Mouse (Mus musculus) liver, embryonic 18 days (tissue): ENCODE data around the gene Mrpl34. TPM values are rescaled to one million over a fixed set of nuclear protein-coding genes. Genes with fewer than 3 reads are reported as not detected.

Experiments used
- polyA plus RNA-seq: library from polyadenylated mRNA; depleted of rRNA; stranded (reverse); fragments of >200 nt; gene quantifications from 2 replicates; pipeline ENCODE4 v1.2.3, GENCODE M21; 2012; rRNA removed

Mrpl34 gene
- polyA plus RNA-seq: 40.1 and 49.6 TPM in 2 replicates

GRCm38 (mm10) chr8:71464513-71465500, at the start of gene Mrpl34:
Mrpl34 (plus strand) TSS chr8:71464959.

GRCm38 (mm10) chr8:71463188-71464033, 1.3 kb upstream of the Mrpl34 start, which contains the start of gene Abhd8:
Abhd8 (minus strand) TSS chr8:71463655.

GRCm38 (mm10) chr8:71468916-71469315, 4.2 kb downstream of the Mrpl34 start, which contains the start of gene Dda1:
Dda1 (plus strand) TSS chr8:71469199.

GRCm38 (mm10) chr8:71485142-71486135, 20.7 kb downstream of the Mrpl34 start, which contains the start of gene Ano8:
Ano8 (minus strand) TSS chr8:71485963.

GRCm38 (mm10) chr8:71487691-71488445, 23.1 kb downstream of the Mrpl34 start, which contains the start of gene Gtpbp3:
Gtpbp3 (plus strand) TSS chr8:71488103.

GRCm38 (mm10) chr8:71511644-71512043, 46.9 kb downstream of the Mrpl34 start, which contains the start of gene Plvap:
Plvap (minus strand) TSS chr8:71511752.

Other genes starting within 250 kb of the Mrpl34 start
- gene Myo9b, start 192.2 kb upstream of the Mrpl34 start, polyA plus RNA-seq: 5.8 and 6.5 TPM in 2 replicates
- gene Haus8, start 192.0 kb upstream of the Mrpl34 start, polyA plus RNA-seq: 11.7 and 13.0 TPM in 2 replicates
- gene Use1, start 98.1 kb upstream of the Mrpl34 start, polyA plus RNA-seq: 58.7 and 64.8 TPM in 2 replicates
- 3.7 and 3.9 TPM in 2 replicates for gene Ocel1, start 93.7 kb upstream of the Mrpl34 start, polyA plus RNA-seq
- 41.6 and 43.5 TPM in 2 replicates for gene Nr2f6, start 83.0 kb upstream of the Mrpl34 start, polyA plus RNA-seq
- 7.7 and 10.4 TPM in 2 replicates for gene Ushbp1, start 69.2 kb upstream of the Mrpl34 start, polyA plus RNA-seq
- gene Babam1, start 68.1 kb upstream of the Mrpl34 start, polyA plus RNA-seq: 52.9 and 54.8 TPM in 2 replicates
- gene Ankle1, start 58.9 kb upstream of the Mrpl34 start, polyA plus RNA-seq: 20.7 and 26.6 TPM in 2 replicates
- gene Abhd8, start 1.3 kb upstream of the Mrpl34 start, polyA plus RNA-seq: 5.5 and 5.9 TPM in 2 replicates
- gene Dda1, start 4.2 kb downstream of the Mrpl34 start, polyA plus RNA-seq: 20.9 and 21.3 TPM in 2 replicates
- 1.9 and 2.2 TPM in 2 replicates for gene Ano8, start 21.0 kb downstream of the Mrpl34 start, polyA plus RNA-seq
- gene Gtpbp3, start 23.1 kb downstream of the Mrpl34 start, polyA plus RNA-seq: 7.7 and 9.4 TPM in 2 replicates
- 22.0 and 24.1 TPM in 2 replicates for gene Plvap, start 46.8 kb downstream of the Mrpl34 start, polyA plus RNA-seq
- 0.16 and 0.24 TPM in 2 replicates for gene Ccdc194, start 60.8 kb downstream of the Mrpl34 start, polyA plus RNA-seq
- gene Bst2, start 72.5 kb downstream of the Mrpl34 start, polyA plus RNA-seq: 137 and 184 TPM in 2 replicates
- 46.5 and 48.2 TPM in 2 replicates for gene Mvb12a, start 78.0 kb downstream of the Mrpl34 start, polyA plus RNA-seq
- gene Tmem221, start 93.9 kb downstream of the Mrpl34 start, polyA plus RNA-seq: 0.49 and 0.64 TPM in 2 replicates
- not detected in 2 replicates for gene Nxnl1, start 101.6 kb downstream of the Mrpl34 start, polyA plus RNA-seq
- 6.8 and 7.5 TPM in 2 replicates for gene Slc27a1, start 103.9 kb downstream of the Mrpl34 start, polyA plus RNA-seq
- 63.9 and 74.3 TPM in 2 replicates for gene Pgls, start 127.2 kb downstream of the Mrpl34 start, polyA plus RNA-seq
- gene Fam129c, start 132.7 kb downstream of the Mrpl34 start, polyA plus RNA-seq: 5.4 and 6.2 TPM in 2 replicates
- 49.9 and 57.5 TPM in 2 replicates for gene Colgalt1, start 146.0 kb downstream of the Mrpl34 start, polyA plus RNA-seq
- gene Unc13a, start 206.8 kb downstream of the Mrpl34 start, polyA plus RNA-seq: 0.29 and 0.43 TPM in 2 replicates
- 5.2 and 6.9 TPM in 2 replicates for gene Jak3, start 211.3 kb downstream of the Mrpl34 start, polyA plus RNA-seq
- 2.1 and 2.4 TPM in 2 replicates for gene Insl3, start 224.3 kb downstream of the Mrpl34 start, polyA plus RNA-seq
- gene B3gnt3, start 236.8 kb downstream of the Mrpl34 start, polyA plus RNA-seq: 2.1 and 2.2 TPM in 2 replicates